Mouse (Mus musculus) left cerebral cortex, adult 11 months (tissue): ENCODE results near the gene Ift172.
A peak's percentile ranks its signal among the peaks of the same experiment; 100 is the strongest.

ENCODE experiments used
- DNase-seq: peaks from one replicate; pipeline ENCODE4 v3.0.0; 2022; ENCODE audit warnings: low spot score

The Ift172 gene

DNA sequence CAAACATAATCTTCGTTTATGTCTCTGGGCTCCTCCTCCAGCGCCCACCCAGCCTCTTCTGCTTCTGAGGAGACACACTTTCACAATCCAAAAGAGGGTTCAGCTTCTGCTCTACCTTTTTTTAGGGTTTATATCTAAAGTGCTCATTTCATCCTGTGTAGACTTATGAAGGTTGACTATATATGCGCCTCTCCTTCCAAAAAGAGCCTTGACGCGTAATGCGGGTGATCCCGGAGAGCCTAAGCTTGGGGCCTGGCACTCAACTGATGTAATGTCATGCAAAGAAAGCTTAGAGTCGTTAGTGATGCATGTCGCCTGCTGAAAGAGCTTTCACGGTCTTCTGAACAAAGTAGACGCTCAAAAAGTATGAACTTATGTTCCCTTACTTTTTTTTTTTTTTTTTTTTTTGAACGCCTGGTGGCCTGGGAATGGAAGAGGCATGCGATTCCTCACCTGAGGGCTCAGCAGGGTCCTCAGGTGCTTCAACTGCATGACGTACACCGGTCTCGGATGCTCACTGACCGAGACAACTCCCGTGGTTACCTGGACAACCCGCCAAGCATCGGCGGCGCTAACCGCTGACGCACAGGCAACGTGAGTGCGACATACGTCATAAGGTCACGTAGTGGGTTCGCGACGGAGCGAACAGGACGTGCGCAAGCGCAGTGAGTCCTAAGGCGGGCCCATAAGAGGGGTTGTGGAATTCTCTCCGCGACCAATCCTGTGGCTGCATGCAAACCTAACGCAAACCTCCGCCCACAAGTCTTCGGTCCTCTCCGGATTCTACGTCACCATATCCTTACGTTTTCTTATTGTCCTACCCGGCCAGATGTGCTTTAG lies at the start of gene Ift172:
Ift172 (minus strand) TSS at position 596 of the 840 bp plus-strand sequence.
- DNase-seq = peak; percentile 95

DNA sequence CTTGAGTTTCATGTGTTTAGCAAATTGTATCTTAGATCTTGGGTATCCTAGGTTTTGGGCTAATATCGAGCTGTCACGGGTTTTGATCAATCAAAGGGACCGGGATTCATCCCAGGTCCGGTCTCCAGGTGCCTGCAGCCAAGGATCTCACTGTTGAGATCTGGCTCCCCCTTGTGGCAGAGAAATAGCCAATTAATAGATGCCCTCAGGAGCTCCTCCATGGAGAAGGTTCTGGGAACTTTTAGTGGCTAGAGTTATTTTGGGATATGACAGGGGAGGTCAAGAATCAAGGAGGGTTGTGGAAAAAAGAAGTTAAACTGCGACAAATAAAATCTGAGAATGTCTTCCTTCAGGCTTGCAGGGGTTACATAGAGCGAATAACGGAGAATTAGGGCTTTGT lies 37.3 kb upstream of the Ift172 start:
- peak; percentile 38 for DNase-seq

DNA sequence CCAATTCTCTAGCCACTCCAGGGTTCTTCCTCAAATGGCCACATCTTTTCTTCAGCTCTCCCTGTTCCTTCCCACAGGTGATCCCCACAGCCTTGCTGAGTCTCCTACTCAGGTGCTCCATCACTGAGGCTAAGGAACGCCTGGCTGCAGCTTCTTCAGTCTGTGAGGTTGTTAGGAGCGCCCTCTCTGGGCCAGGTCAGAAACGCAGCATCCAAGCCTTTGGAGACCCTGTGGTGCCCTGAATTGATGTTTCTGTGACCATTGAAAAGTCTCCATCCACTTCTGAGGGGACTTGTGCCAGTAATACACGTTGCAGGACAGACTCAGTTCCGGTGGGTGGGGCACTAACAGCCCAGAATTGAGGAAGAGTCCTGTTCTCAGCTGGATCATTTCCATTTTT lies 35.9 kb upstream of the Ift172 start:
- no peak for DNase-seq

DNA sequence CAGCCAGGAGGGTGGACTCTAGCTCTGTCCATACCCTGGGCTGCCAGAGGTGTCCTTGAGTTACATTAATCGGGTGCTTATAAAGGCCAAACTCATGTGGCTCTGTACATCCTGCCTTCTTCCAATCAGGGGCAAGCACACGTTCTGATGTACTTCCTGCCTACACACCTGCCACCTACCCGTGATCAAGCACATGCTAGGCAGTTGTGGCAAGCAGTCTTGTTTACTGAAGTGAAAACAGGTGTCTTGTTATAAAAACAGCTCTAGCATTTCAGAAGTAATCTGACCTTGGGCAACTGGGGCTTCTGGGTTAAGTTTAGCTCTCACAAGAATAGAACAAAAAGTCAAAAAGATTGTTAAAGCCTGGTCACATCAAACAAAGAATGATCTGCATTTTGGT lies 33.2 kb upstream of the Ift172 start:
- no peak for DNase-seq

DNA sequence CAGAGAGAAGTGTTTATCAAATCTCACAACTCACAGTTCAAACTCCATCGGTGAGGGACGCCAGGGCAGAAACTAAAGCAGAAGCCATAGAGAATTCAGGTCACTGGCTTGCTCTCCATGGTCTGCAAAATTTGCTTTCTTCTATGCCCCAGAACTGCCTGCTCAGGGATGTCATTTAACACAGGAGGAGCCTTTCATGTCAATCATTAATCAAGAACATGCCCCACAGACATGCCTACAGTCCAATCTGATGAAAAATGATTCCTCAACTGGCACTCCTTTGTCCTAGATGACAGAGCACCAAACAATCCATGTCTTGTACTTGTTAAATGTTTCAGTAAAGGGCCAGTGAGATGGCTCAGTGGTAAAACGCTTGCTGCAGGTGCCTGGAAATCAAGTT lies 31.9 kb upstream of the Ift172 start:
- DNase-seq = no peak

DNA sequence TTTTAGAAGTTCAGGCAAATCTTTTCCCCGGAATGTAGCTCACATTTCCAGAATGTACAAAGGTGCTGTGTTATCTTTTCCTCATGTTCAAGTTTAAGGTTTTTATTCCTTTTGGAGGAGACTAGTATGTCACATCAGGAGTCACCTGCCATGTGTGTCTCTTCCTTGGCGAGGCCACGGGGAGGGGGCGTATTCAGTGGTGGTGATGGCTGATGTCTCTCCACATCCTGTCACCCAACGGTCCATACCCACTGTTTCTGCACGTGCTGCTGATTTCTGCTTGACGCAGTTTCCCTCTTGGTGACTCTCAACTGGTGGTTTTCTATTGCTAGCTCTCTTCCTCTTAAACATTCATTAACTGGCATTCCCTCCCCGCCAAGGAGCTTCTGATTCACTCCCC lies 21.9 kb upstream of the Ift172 start:
- no peak for DNase-seq

DNA sequence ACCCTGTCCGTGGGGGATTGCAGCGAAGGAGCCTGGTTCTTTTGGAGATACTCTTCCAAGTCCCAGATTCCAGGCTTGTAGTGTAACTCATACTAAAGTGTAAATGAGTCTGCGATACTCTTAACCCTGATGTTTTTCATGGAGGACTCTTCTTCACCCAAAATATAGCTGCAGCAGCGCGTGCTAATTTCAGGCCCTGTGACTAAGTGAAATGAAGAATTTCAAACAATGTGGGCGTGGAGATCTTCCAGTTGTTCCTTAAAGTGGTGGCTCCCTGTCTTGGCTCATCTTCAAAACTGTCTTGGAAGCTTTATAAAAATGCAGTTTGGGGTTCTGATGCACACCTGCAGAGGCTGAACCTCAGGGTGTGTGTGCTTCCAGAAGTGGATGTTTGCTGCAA lies 12.2 kb upstream of the Ift172 start:
- no peak for DNase-seq

DNA sequence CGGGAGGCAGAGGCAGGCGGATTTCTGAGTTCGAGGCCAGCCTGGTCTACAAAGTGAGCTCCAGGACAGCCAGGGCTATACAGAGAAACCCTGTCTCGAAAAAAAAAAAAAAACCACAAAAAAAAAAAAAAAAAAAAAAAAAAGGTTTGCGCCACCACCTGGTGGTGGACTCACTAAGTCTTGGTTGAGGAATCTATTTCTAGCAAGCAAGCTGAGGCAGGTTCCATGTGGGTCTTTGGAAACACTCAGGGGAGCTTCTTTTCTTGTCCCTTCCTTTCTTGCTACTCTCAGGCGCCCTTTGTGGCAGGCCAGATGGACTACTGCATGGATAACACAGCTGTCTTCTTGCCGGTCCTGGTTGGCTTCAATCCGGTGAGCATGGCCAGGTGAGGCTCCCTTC lies 10.9 kb upstream of the Ift172 start:
- DNase-seq = no peak

DNA sequence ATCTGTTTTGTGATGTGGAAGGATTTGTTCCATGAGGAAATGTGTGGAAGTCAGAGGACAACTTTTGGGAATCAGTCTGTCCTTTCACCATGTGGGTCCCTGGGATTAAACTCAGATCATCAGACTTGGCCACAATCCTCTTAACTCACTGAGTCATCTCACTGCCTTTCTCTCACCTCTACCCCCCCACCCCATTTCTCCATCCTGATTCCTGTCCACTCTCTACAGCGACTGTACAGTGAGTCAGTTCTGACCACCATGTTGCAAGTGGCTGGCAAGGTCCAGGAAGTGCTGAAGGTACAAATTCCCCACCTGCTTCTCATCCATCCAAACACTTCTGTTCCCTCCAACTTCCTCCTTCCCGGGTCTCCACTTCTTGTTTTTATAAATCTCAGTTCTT lies 7.6 kb upstream of the Ift172 start:
- no peak for DNase-seq

DNA sequence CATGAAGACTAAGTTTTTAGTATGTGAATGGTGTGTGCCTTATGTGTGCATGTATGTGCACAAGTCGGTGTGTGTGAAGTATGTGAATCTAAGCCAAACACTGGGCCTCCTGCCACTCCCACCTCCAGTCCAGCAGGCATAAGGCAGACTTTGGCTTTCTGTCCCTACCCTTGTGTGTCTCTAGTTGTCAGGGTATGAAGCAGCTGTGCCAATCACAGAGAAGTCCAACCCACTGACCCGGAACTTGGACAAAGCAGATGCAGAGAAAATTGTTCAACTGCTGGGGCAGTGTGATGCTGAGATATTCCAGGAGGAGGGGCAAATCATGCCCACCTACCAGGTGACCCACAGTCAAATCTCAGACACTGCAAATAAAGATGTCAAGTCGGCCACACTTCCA lies 7.1 kb upstream of the Ift172 start:
- no peak for DNase-seq

DNA sequence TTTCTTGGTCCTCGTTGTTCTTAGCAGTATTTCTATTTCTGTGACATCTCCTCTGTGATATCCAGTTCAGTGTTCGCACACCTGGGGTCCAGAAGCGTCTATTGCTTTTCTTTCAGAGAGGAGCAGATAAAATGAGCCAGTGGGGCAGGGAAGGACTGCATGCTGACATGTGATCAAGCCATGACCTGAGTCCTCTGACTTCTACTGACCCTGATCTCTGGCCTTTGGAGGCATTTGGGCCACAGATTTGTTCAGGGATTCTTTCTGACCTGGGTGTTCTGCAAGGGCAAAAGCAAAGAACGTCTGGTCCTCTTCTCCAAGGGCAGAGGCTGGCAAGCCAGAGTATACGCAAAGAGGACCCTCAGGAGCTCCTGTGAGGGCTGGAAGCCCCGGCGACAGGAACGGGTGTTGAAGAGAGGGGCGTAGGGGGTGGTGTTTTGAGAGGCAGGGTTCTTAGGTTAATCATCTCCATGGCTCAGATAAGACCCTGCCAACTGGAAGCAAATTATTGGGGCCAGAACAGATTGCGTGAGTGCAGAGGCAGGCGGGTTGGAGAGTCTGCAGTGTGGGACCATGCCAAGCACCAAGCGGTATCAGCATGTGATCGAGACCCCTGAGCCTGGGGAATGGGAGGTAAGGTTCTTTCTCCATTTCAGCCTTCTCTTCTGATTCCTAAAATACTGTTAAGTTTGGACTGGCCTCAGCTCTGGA lies 6.3 kb upstream of the Ift172 start, which contains the start of gene Gckr:
Gckr (plus strand) TSS at position 397 of the 711 bp plus-strand sequence.
- DNase-seq = no peak

DNA sequence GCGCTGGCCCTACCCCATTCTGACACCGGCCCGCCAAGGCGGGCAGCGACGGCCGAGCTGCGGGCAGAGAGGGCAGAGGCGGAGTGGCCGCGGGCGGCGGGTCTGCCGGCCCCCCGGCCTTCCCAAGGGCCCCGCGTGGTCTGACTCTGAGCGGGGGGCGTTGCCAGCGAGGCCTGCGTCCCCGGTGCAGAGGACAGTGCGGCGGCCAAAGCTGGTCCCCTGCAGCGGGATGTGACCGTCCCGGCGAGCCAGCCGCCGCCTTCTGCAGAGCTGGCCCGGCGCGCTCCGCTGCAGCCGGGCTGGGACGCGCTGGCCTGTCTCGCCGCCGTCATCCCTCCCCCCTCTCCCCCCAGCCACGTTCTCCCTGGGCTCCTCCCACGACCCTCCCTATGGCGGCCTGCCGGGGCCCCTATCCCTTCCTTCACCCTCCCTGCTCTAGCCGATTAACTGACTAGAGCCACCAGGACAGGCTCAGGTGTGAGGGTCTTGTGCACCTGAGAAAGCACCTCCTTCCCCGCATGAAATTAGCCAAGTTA lies 4.8 kb upstream of the Ift172 start, which contains the start of gene Fndc4:
Fndc4 (minus strand) TSS at position 475 of the 536 bp plus-strand sequence.
- no peak for DNase-seq

DNA sequence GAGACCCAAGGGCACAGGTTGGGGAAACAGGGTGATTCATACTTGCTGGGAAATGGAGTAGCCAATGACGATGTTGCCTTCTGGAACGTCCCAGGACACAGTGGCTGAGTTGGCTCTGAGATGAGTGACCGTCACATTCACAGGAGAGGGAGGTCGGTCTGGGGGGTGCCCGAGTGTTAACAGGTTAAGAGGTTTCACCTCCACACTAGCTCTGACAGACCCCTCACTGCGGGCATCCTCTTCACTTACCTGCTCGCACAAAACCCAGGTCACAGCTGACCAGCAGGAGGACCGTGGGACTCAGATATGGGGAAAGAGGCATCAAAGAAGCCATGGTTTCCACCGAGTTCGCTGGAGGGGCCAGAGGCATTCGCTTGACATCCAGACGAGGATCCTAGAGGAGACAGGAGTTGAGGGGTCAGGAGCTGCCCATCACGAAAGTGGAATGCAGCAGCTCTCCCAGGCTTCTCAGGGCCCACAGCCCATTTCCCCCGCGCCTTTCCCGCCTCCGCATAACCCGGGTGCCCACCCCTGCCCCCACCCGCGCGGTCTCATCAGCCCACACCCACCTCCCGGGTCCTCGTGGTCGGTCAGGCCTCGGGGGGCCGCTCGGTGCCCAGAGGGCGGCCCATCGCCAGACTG lies 4.2 kb upstream of the Ift172 start:
- DNase-seq = no peak

DNA sequence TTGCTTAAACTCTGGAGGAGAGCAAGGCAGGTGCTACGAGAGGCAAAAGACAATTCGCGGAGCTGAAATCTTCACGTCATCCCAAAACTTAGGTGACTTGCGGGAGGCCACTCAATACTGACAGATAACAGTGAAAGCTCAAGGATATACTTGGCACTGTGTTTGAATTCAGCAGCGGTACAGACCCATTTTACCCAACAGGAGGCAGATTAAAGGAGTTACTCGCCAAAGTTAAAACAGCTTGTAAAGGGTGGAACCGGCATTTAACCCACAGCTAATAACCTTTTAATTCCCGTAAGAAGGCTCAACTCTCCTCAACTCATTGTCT lies 409 bp upstream of the Ift172 start:
- DNase-seq = no peak

DNA sequence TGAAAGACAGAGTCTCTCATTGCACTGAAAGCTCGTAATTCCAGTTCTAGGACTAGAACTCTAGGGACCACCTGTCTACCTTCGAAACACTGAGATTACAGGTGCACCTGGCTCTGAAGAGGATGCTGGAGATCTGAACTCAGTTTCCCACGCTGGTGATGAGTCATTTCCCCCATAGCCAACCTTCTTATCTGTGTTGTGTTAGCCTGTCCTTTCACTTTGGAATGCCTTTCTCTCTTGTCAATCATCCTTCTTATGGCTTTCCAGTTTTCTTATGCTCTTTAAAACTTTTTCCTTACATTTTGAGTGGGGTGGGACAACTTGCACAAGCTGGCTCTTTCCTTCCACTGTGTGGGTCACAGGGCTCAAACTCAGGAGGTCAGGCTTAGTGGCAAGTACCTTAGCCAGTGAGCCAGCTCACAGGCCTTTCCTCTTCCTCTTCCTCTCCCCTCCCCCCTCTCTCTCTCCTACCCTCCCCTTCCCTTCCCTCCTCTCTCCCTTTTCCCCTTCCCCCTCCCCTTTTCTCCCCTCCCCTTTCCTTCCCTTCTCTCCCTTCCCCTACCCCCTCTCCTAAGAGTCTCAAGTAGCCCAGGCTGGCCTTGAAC lies 1.2 kb downstream of the Ift172 start:
- no peak for DNase-seq

DNA sequence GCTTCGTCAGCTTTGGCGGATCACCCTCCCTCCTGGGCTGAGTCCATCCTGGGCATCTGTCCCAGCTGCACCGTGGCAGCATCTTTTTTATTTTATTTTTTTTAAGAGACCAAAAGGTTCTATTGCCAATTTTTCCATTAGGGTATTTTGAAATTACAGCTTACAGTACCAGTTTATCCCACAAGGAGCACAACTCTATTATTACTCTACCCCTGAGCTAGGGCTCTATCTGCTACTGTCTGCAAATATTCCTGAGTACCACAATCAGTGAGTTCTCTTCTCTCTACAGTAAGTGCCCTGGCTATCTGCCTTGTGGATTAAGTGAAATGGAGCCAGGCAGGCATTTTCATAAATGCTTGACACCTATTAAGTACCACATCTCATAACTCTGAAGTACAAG lies 2.3 kb downstream of the Ift172 start:
- no peak for DNase-seq

DNA sequence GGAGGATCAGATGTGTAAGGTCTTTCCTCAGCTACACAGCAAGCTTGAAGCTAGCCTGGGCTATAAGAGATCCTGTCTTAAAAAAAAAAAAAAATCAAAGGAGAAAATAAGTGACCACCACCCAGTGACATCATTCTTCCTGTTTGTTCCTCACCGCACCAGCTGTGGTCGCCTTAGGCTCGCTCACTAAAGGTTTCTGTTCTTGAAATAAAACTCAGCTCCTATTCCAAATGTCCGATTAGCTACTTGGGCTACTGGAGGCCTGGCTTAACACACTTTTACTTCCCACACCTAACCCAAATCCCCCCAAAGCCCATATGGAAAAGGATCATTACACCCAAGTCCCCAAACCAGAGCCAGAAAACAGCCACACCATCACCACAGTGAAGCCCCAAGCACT lies 2.7 kb downstream of the Ift172 start:
- DNase-seq = no peak

DNA sequence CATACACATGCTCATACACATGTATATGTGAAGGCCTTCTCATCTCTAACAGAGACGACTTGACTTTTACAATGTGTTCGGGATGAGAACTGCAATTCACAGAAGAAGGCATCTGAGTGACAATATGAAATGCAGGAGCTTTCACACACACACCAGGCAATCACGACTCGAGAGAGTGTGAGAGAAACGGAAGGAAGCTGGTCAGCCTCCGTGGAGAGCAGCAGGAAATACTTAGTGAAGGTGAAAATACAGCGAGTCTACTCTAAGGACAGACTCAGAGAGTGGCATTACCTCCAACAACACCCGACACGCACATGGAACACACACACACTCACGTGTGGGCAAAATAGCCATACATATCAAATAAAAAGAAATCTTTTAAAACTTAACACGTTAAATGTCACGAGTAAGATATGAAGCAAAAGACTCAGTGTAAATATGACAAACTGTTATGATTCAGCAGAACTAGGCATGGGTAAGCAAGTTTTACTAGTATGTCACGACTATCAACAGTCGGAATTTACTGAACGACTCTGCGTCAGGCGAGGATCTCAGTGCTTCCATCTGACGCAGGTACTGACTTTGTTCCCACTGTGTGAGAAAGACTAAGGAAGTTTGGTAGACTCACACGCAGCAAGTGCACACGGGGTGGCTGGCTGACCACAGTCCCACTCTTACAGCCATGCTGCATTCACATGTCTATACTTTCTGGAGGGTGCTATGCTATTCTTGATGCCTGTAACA lies 11.5 kb downstream of the Ift172 start:
- no peak for DNase-seq

DNA sequence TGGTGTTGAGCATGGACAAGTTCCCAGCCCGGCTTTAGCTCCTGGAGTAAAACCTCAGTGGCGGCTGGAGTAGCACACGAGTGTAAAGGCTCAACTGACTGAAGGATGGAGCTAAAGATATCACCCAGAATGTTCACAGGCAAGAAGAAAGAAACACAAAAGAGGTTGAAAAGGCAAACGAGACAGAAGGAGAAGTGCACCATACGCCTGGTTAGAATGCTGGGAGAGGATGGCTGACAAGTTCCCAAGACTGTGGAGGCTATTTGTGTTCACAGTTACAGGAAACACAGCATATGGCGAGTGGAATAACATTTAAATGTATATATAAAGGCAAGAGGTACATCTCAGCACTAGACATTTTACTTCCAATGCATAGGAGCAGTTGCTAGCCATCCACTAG lies 17.9 kb downstream of the Ift172 start:
- no peak for DNase-seq

DNA sequence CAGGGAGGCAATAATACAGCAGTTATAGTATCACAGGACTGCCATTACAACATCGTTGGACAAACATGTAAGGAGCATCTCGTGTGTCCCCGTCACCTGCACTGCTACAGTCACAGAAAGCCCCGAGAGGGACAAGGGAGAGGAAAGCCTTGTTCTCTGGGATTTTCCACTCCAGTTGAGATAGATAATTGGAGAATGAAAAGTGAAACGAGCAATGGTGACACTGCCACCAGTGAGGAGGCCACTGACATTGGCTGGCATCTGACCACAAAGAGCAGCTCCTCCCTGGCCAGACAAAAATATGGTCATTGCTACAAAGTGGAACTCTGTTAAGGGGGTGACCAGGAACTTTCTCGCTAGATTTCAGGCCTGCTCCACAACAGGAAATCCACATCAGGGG lies 23.2 kb downstream of the Ift172 start:
- no peak for DNase-seq

DNA sequence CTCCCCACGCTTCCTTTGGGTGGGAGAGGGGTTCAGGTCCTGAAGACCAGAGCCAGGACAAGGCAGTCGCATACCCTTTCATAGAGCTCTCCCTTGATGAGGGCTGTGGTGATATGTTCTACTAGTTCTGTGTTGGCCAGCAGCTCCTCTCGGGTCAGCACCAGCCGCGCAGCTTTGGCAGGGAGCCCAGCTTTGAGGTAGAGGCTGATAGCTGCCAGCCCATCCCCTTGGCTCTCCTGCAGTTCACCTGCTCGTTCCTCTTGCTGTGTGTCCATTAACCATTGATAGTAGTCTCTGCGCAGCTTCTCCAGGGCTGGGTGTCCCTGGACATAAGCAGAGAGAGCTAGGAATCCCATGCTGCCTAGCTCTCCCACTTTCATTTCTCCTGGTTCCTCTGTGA lies 24.8 kb downstream of the Ift172 start:
- DNase-seq = no peak

DNA sequence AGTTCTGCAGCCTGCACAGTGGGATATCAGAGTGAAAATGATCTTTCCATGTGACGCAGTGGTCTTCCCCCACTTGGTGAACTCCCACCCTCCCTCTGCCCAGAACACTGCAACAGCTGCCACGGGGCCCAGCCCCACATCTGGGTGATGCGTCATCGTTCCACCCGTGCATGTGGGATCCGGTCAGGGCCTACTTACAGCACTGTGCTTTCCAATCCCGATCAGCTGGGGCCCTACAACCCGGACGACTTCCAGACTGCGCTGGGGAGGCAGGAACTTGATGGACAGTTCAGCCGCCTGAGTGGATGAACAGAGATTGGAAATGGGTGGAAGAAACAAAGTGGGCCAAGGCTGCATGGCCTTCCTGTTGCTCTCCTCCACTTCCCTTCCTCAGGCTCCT lies 33.3 kb downstream of the Ift172 start:
- no peak for DNase-seq
